In genomic region chr9:21615617-21616231, GRCm38 (mm10) we compare ENCODE assay signal across 8 mouse cellular contexts. TPM values are rescaled to one million over a fixed set of nuclear protein-coding genes. Genes with fewer than 3 reads are reported as not detected.
DNase-seq lines count a peak whose midpoint lies in the region; ATAC-seq and TF ChIP-seq lines count a peak whose summit lies in the region.

Gene Smarca4 (plus strand): TSS chr9:21616169.

- peak within 1 kb of the TSS; percentile 80 for H3ac ChIP-seq in C2C12 (ENCODE audit: control insufficient read depth, insufficient read length, low read depth)
- H3ac ChIP-seq in myocyte (ENCODE audit: control insufficient read depth, insufficient read length), result peak within 1 kb of the TSS; percentile 53

- H3K9me3 ChIP-seq in erythroblast, embryonic 14.5 days (ENCODE audit: control insufficient read depth, low read length), result no peaks in the 10 kb centered on the region
- no peaks in the 10 kb centered on the region for H3K9me3 ChIP-seq in heart, embryonic 11.5 days (replicated peaks; ENCODE audit: control insufficient read depth, low read length)
- no peaks in the 10 kb centered on the region for H3K9me3 ChIP-seq in kidney, embryonic 16.5 days (ENCODE audit: low read length)

- peak within 1 kb of the TSS; percentile 90 for H3K9ac ChIP-seq in heart, embryonic 11.5 days (ENCODE audit: low read depth, low read length)
- H3K9ac ChIP-seq in kidney, embryonic 16.5 days (replicated peaks; ENCODE audit: low read length), result peak within 1 kb of the TSS; percentile 95
- H3K9ac ChIP-seq in liver, adult 2 months (ENCODE audit: low read depth, low read length), result peak within 1 kb of the TSS; percentile 88

- no peaks in the 10 kb centered on the region for H3K36me3 ChIP-seq in C2C12 (ENCODE audit: control insufficient read depth, insufficient read depth)
- H3K36me3 ChIP-seq in erythroblast, embryonic 14.5 days (ENCODE audit: control insufficient read depth), result peaks cover 19% of the 10 kb centered on the region
- H3K36me3 ChIP-seq in heart, embryonic 11.5 days (ENCODE audit: control insufficient read depth, insufficient read depth, low read length), result no peaks in the 10 kb centered on the region
- H3K36me3 ChIP-seq in kidney, embryonic 16.5 days (ENCODE audit: insufficient read depth, low read length), result no peaks in the 10 kb centered on the region
- H3K36me3 ChIP-seq in liver, adult 2 months (ENCODE audit: control insufficient read depth, insufficient read depth, low read length), result no peaks in the 10 kb centered on the region
- no peaks in the 10 kb centered on the region for H3K36me3 ChIP-seq in myocyte (ENCODE audit: control insufficient read depth, insufficient read depth)
- no peaks in the 10 kb centered on the region; the same call in 1 of the 2 replicates for H3K36me3 ChIP-seq in splenic B cell, adult 2 months (ENCODE audit: control insufficient read depth, insufficient read depth, low read length, poor library complexity, severe bottlenecking)

- peaks cover 57% of the 10 kb centered on the region for H3K79me2 ChIP-seq in C2C12 (ENCODE audit: control insufficient read depth, insufficient read depth)
- peaks cover 20% of the 10 kb centered on the region; the same call in 1 of the 2 replicates for H3K79me2 ChIP-seq in liver, adult 2 months (ENCODE audit: control insufficient read depth, insufficient read depth, low read length)
- H3K79me2 ChIP-seq in myocyte (ENCODE audit: control insufficient read depth, insufficient read depth), result peaks cover 43% of the 10 kb centered on the region

- DNase-seq in brain, embryonic 14.5 days (ENCODE audit: low read depth), result peak; percentile 100
- peak; percentile 89 for DNase-seq in liver, adult 2 months (ENCODE audit: extremely low read depth, low read depth, low spot score)
- peak; percentile 100 for DNase-seq in splenic B cell, adult 2 months (ENCODE audit: low read depth, low spot score)

- H3K79me3 ChIP-seq in C2C12 (ENCODE audit: low read depth), result peaks cover 43% of the 10 kb centered on the region

- no peak for TF ChIP-seq CTCF in C2C12 (IDR thresholded peaks at IDR 0.05; ENCODE audit: control insufficient read depth, insufficient read depth, insufficient read length)
- no peak for TF ChIP-seq CTCF in brain, embryonic 14.5 days (IDR thresholded peaks at IDR 0.05; ENCODE audit: borderline replicate concordance, extremely low read depth, insufficient read depth, insufficient read length)
- no peak for TF ChIP-seq CTCF in liver, adult 2 months (IDR thresholded peaks at IDR 0.05; ENCODE audit: low read depth, low read length)

- peaks cover 40% of the 10 kb centered on the region for H3K4me1 ChIP-seq in erythroblast, embryonic 14.5 days (ENCODE audit: control insufficient read depth)
- peaks cover 8% of the 10 kb centered on the region; the same call in 1 of the 2 replicates for H3K4me1 ChIP-seq in heart, embryonic 11.5 days (ENCODE audit: control insufficient read depth, insufficient read depth, low read length)
- peaks cover 14% of the 10 kb centered on the region for H3K4me1 ChIP-seq in kidney, embryonic 16.5 days (ENCODE audit: insufficient read depth, low read length)
- peaks cover 4% of the 10 kb centered on the region for H3K4me1 ChIP-seq in liver, adult 2 months (ENCODE audit: control insufficient read depth, insufficient read depth, low read length)

- ATAC-seq in heart, embryonic 11.5 days (replicated peaks; ENCODE audit: insufficient number of reproducible peaks, low FRiP score, low TSS enrichment), result peak; percentile 96
- peak; percentile 96 for ATAC-seq in kidney, embryonic 16.5 days (ENCODE audit: low FRiP score, low TSS enrichment)

- WGBS in heart, embryonic 11.5 days (ENCODE audit: insufficient replicate concordance), result 2% methylated on average over 45 of the region's 45 CpGs
- WGBS in kidney, embryonic 16.5 days, result under 1% methylated on average over 28 of the region's 45 CpGs
- WGBS in liver, adult 2 months, result 2% methylated on average over 44 of the region's 45 CpGs

- H3K27me3 ChIP-seq in C2C12 (ENCODE audit: control insufficient read depth, insufficient read depth, insufficient read length) (no peaks in the 10 kb centered on the region), myocyte (ENCODE audit: control insufficient read depth, insufficient read depth, insufficient read length) (no peaks in the 10 kb centered on the region)
- H3K27me3 ChIP-seq in erythroblast, embryonic 14.5 days (ENCODE audit: control insufficient read depth), result no peaks in the 10 kb centered on the region
- no peaks in the 10 kb centered on the region for H3K27me3 ChIP-seq in heart, embryonic 11.5 days (ENCODE audit: control insufficient read depth, insufficient read depth, low read length)
- H3K27me3 ChIP-seq in kidney, embryonic 16.5 days (ENCODE audit: insufficient read depth, low read length), result no peaks in the 10 kb centered on the region
- no peaks in the 10 kb centered on the region for H3K27me3 ChIP-seq in liver, adult 2 months (ENCODE audit: control insufficient read depth, insufficient read depth, low read length)
- no peaks in the 10 kb centered on the region for H3K27me3 ChIP-seq in splenic B cell, adult 2 months (ENCODE audit: control insufficient read depth, insufficient read depth, low read length, poor library complexity, severe bottlenecking)

- H3K4me2 ChIP-seq in heart, embryonic 11.5 days, result peak within 1 kb of the TSS; percentile 86
- H3K4me2 ChIP-seq in kidney, embryonic 16.5 days (replicated peaks; ENCODE audit: low read depth, low read length), result peak within 1 kb of the TSS; percentile 71
- H3K4me2 ChIP-seq in myocyte (ENCODE audit: low read depth), result peak within 1 kb of the TSS; percentile 96

- TF ChIP-seq POLR2A in brain, embryonic 14.5 days (IDR thresholded peaks at IDR 0.05; ENCODE audit: borderline replicate concordance, extremely low read depth, insufficient read depth, insufficient read length, poor library complexity, severe bottlenecking), result peak; percentile 63; the same call in 1 of the 2 replicates
- peak; percentile 72 for TF ChIP-seq POLR2A in liver, adult 2 months (IDR thresholded peaks at IDR 0.05; ENCODE audit: extremely low read depth, insufficient read depth, low read length)
- peak; percentile 59 for TF ChIP-seq POLR2A in myocyte (IDR thresholded peaks at IDR 0.05; ENCODE audit: insufficient read length, low read depth)

- H3K27ac ChIP-seq in heart, embryonic 11.5 days (ENCODE audit: low read depth, low read length), result peak within 1 kb of the TSS; percentile 97
- peak within 1 kb of the TSS; percentile 98 for H3K27ac ChIP-seq in kidney, embryonic 16.5 days (ENCODE audit: low read length)
- peak within 1 kb of the TSS; percentile 86 for H3K27ac ChIP-seq in liver, adult 2 months (replicated peaks; ENCODE audit: insufficient read depth, low read depth, low read length)

- H3K4me3 ChIP-seq in C2C12 (ENCODE audit: insufficient read depth, poor library complexity, severe bottlenecking) (peak within 1 kb of the TSS; percentile 71), myocyte (peak within 1 kb of the TSS; percentile 92)
- H3K4me3 ChIP-seq in erythroblast, embryonic 14.5 days (replicated peaks), result peak within 1 kb of the TSS; percentile 87
- peak within 1 kb of the TSS; percentile 72 for H3K4me3 ChIP-seq in heart, embryonic 11.5 days (ENCODE audit: low read depth, low read length)
- H3K4me3 ChIP-seq in kidney, embryonic 16.5 days (ENCODE audit: low read length), result peak within 1 kb of the TSS; percentile 90
- peak within 1 kb of the TSS; percentile 90 for H3K4me3 ChIP-seq in liver, adult 2 months (ENCODE audit: insufficient read depth, low read depth, low read length)

TF ChIP-seq in C2C12, 6 proteins besides CTCF, POLR2A, EP300 and RAD21:
- TF ChIP-seq MAX (IDR thresholded peaks at IDR 0.05) (no peak), MYOD1 (IDR thresholded peaks at IDR 0.05; ENCODE audit: control insufficient read depth, insufficient read length, low read depth) (no peak), USF1 (IDR thresholded peaks at IDR 0.05; ENCODE audit: low read depth) (no peak), CEBPB (IDR thresholded peaks at IDR 0.05; ENCODE audit: low read depth) (no peak), FOSL1 (IDR thresholded peaks at IDR 0.05; ENCODE audit: insufficient read depth, low read length, poor library complexity, severe bottlenecking) (no peak), MYOG (IDR thresholded peaks at IDR 0.05; ENCODE audit: control insufficient read depth, extremely low read depth, insufficient read length) (no peak)

TF ChIP-seq in myocyte, 11 proteins besides CTCF, POLR2A, EP300 and RAD21:
- TF ChIP-seq E2F4 (IDR thresholded peaks at IDR 0.05; ENCODE audit: insufficient read depth), result no peak
- TF ChIP-seq POLR2AphosphoS2 (IDR thresholded peaks at IDR 0.05; ENCODE audit: insufficient read length, low read depth), result peak; percentile 5
- peak; percentile 7 for TF ChIP-seq SRF (IDR thresholded peaks at IDR 0.05; ENCODE audit: control insufficient read depth, insufficient read length, low read depth)

RNA-seq across cellular contexts. Expression of gene Smarca4, which starts in this region (rescaled TPM):
- polyA plus RNA-seq in C2C12 (2012; fragmentation: generic; extraction: Trizol) (72.2 TPM), myocyte (2012; fragmentation: generic; extraction: Trizol) (68.0 TPM)
- polyA plus RNA-seq in brain, embryonic 14.5 days (2012; rRNA removed), result 198 and 241 TPM in 2 replicates
- 11.0 and 11.3 TPM in 2 replicates for polyA plus RNA-seq in erythroblast, embryonic 14.5 days (2012)
- 77.4 and 78.7 TPM in 2 replicates for polyA plus RNA-seq in heart, embryonic 11.5 days (2014; fragmentation: Nextera tagmentation; extraction: Ambion mirVana)
- 91.2 and 104 TPM in 2 replicates for polyA plus RNA-seq in kidney, embryonic 16.5 days (2015; fragmentation: Nextera tagmentation; extraction: Ambion mirVana)
- 13.1 and 15.8 TPM in 2 replicates for total RNA-seq in liver, adult 2 months (2014; rRNA removed)
- 15.2 and 15.9 TPM in 2 replicates for polyA plus RNA-seq in liver, adult 2 months (2012; rRNA removed)

Comparison
In these comparisons a context has a peak if more than half of its experiments do, and no peak if none do; other contexts are left out.
1. Peak in every context shown above with its lines: DNase-seq, ATAC-seq, H3K4me3 ChIP-seq and H3K27ac ChIP-seq.